Mouse (Mus musculus) liver, embryonic 16.5 days (tissue): ENCODE results near the gene Gm5127. TPM values are rescaled to one million over a fixed set of nuclear protein-coding genes. Genes with fewer than 3 reads are reported as not detected.

ENCODE experiments used
- ATAC-seq: fragments of 200-750 bp; cut with Nextera tagmentation; 2 replicates; pipeline ENCODE4 v1.8.0; 2017; ENCODE audit warnings: low read depth, mild to moderate bottlenecking, moderate number of reproducible peaks, moderate library complexity
- H3K27ac ChIP-seq: fragments of 300-500 bp; sonication (generic); 2 replicates; pipeline ENCODE4 v1.5.1; 2014; ENCODE audit warnings: mild to moderate bottlenecking, low read length
- H3K27me3 ChIP-seq: fragments of 300-500 bp; sonication (generic); 2 replicates; pipeline ENCODE4 v1.6.1; 2014; ENCODE audit warnings: low read depth, low read length, mixed read lengths; ENCODE audit not compliant: control insufficient read depth, insufficient read depth
- H3K36me3 ChIP-seq: fragments of 300-500 bp; sonication (generic); 2 replicates; pipeline ENCODE4 v1.6.1; 2014; ENCODE audit warnings: mild to moderate bottlenecking; ENCODE audit not compliant: control insufficient read depth, insufficient read depth
- H3K4me1 ChIP-seq: fragments of 300-500 bp; sonication (generic); 2 replicates; pipeline ENCODE4 v1.6.1; 2014; ENCODE audit warnings: low read depth, low read length, mixed read lengths; ENCODE audit not compliant: control insufficient read depth
- H3K4me2 ChIP-seq: fragments of 300-500 bp; sonication (generic); 2 replicates; pipeline ENCODE4 v1.6.1; 2014; ENCODE audit warnings: low read depth, low read length, mixed read lengths
- H3K4me3 ChIP-seq: fragments of 300-500 bp; sonication (generic); 2 replicates; pipeline ENCODE4 v1.5.1; 2014; ENCODE audit warnings: low read depth, mild to moderate bottlenecking, low read length
- H3K9ac ChIP-seq: fragments of 300-500 bp; sonication (generic); 2 replicates; pipeline ENCODE4 v1.6.1; 2014; ENCODE audit warnings: low read depth, low read length
- H3K9me3 ChIP-seq: fragments of 300-500 bp; sonication (generic); replicated peaks from 2 replicates; pipeline ENCODE4 v1.6.1; 2016; ENCODE audit warnings: low read length; ENCODE audit not compliant: control insufficient read depth
- WGBS: fragments of 180-500 bp; shearing (Covaris S2); extraction: QIAGEN DNeasy Blood & Tissue Kit; methylation state at CpG from one replicate; pipeline ENCODE4 v1.1.7; 2014; ENCODE audit not compliant: insufficient replicate concordance; 5-methylcytosine and 5-hydroxymethylcytosine counted together
- microRNA-seq: library from miRNA; unstranded; fragments of <30 nt; microRNA quantifications from one replicate; pipeline ENCODE4, GENCODE M21; 2016
- polyA plus RNA-seq: library from polyadenylated mRNA; unstranded; fragments of >200 nt; fragmentation: Nextera tagmentation; extraction: Ambion mirVana; gene quantifications from 2 replicates; pipeline ENCODE4 v1.2.1, GENCODE M21; 2015

The Gm5127 gene
- polyA plus RNA-seq, 1 experiment from 2014 or later, result not detected

DNA sequence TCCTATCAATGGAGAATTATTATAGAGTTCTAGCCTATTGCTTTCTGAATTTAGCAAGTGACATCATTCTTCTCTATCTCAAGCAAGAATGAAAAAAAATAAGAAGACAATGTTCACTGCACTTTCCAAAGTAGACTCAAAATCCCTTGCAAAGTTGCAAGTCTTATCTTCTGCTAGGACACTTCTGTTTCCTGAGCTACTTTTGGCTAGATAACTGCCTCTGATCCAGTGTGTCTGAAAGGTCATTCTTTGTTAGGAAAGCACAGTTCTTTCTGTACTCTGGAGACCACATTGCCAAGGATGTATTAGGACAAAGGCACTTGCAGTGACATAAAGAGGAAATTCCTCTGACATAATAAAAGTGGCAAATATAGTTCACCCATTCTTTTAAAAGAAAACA, 159.3 kb downstream of the Gm5127 start:
- Histone ChIP-seq H3K27ac (no peak overlapping the region), H3K27me3 (no peaks in the 10 kb centered on the region), H3K36me3 (no peaks in the 10 kb centered on the region), H3K4me3 (no peak overlapping the region), H3K9me3 (no peaks in the 10 kb centered on the region), H3K4me1 (no peaks in the 10 kb centered on the region), H3K4me2 (no peak overlapping the region), H3K9ac (no peak overlapping the region)
- no peak for ATAC-seq

DNA sequence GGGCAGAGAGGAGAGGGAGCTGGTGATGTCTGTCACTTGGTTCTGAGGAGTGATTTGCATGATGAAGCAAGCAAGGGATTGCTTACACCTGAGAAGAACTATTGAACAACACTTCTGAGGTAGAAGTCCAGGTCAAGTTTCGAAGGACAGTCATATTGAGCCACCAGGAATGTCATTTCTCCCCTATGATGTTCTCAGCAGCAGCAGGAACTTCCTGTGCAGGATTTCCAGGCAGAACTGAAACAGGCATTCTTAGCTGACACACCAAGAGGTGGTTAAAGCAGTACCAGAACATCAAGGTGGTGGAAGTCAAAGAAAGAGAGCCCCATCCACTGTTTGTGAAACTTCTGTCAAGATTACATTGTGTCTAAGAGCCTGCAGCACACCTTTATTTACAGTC, 172.3 kb downstream of the Gm5127 start:
- ATAC-seq, result no peak
- no peak overlapping the region for H3K9ac ChIP-seq
- no peak overlapping the region for H3K4me2 ChIP-seq
- no peaks in the 10 kb centered on the region for H3K9me3 ChIP-seq
- WGBS, result 22% methylated on average over 1 of the region's 1 CpGs
- no peaks in the 10 kb centered on the region for H3K36me3 ChIP-seq
- no peaks in the 10 kb centered on the region for H3K27me3 ChIP-seq
- no peaks in the 10 kb centered on the region for H3K4me1 ChIP-seq
- no peak overlapping the region for H3K4me3 ChIP-seq
- no peak overlapping the region for H3K27ac ChIP-seq

Small RNA genes within 50 kb of the gene (microRNA-seq; reads per million reads assigned to microRNA genes)
- not detected for gene Gm22102

Other genes with a start within 250 kb of the Gm5127 start
- 0.22 and 0.34 TPM in 2 replicates for gene Fndc3c1, start 97.8 kb upstream of the Gm5127 start, polyA plus RNA-seq
- gene Cysltr1, start 20.5 kb downstream of the Gm5127 start, polyA plus RNA-seq, result 0.89 and 1.4 TPM in 2 replicates